Mouse (Mus musculus) neural tube, embryonic 13.5 days (tissue): ENCODE measurements around the gene Ppt1. TPM values are rescaled to one million over a fixed set of nuclear protein-coding genes. Genes with fewer than 3 reads are reported as not detected.

Source experiments
- ATAC-seq: fragments of 200-750 bp; cut with Nextera tagmentation; 2 replicates; pipeline ENCODE4 v1.8.0; 2017; ENCODE audit warnings: low read depth, mild to moderate bottlenecking, moderate TSS enrichment, moderate library complexity
- H3K27ac ChIP-seq: fragments of 300-500 bp; sonication (generic); replicated peaks from 2 replicates; pipeline ENCODE4 v1.5.1; 2015; ENCODE audit warnings: moderate library complexity, mild to moderate bottlenecking, inconsistent platforms
- H3K27me3 ChIP-seq: fragments of 300-500 bp; sonication (generic); 2 replicates; pipeline ENCODE4 v1.6.1; 2015; ENCODE audit warnings: mild to moderate bottlenecking, inconsistent platforms
- H3K36me3 ChIP-seq: fragments of 300-500 bp; sonication (generic); 2 replicates; pipeline ENCODE4 v1.6.1; 2015; ENCODE audit warnings: mild to moderate bottlenecking, inconsistent platforms
- H3K4me1 ChIP-seq: fragments of 300-500 bp; sonication (generic); replicated peaks from 2 replicates; pipeline ENCODE4 v1.6.1; 2015; ENCODE audit warnings: inconsistent platforms
- H3K4me2 ChIP-seq: fragments of 300-500 bp; sonication (generic); 2 replicates; pipeline ENCODE4 v1.6.1; 2015; ENCODE audit warnings: inconsistent platforms, mild to moderate bottlenecking, moderate library complexity
- H3K4me3 ChIP-seq: fragments of 300-500 bp; sonication (generic); 2 replicates; pipeline ENCODE4 v1.5.1; 2015; ENCODE audit warnings: mild to moderate bottlenecking, inconsistent platforms
- H3K9ac ChIP-seq: fragments of 300-500 bp; sonication (generic); 2 replicates; pipeline ENCODE4 v1.6.1; 2015; ENCODE audit warnings: moderate library complexity, mild to moderate bottlenecking, inconsistent platforms
- H3K9me3 ChIP-seq: fragments of 300-500 bp; sonication (generic); 2 replicates; pipeline ENCODE4 v1.6.1; 2016; ENCODE audit warnings: inconsistent platforms
- WGBS: fragments of 180-500 bp; shearing (Covaris S2); methylation state at CpG from one replicate; pipeline ENCODE4 v1.1.7; 2015; 5-methylcytosine and 5-hydroxymethylcytosine counted together
- polyA plus RNA-seq: library from polyadenylated mRNA; unstranded; fragments of >200 nt; fragmentation: Nextera tagmentation; extraction: Ambion mirVana; gene quantifications from 2 replicates; pipeline ENCODE4 v1.2.1, GENCODE M21; 2015

The Ppt1 gene
- polyA plus RNA-seq, 1 experiment from 2014 or later = 84.0 TPM

DNA sequence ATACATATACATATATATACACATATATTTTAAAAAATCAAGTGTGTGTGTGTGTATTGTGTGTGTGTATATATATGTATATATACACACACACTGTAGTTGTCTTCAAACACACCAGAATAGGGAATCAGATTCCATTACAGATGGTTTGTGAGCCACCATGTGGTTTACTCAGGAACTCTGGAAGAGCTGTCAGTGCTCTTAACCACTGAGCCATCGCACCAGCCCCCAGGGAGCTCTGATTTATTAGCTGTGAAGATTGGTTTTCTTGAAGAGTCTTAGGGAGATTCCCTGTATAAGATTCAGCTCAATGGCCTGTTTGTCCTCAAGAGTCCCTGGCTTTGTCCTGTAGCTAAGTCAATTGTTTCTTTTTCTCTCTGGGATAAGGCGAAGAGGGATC lies 2.0 kb downstream of the Ppt1 start:
- H3K4me1 ChIP-seq = peaks cover 36% of the 10 kb centered on the region
- H3K9me3 ChIP-seq = no peaks in the 10 kb centered on the region
- H3K4me2 ChIP-seq = peak overlapping the region; percentile 30
- H3K36me3 ChIP-seq = peaks cover 22% of the 10 kb centered on the region
- 17% methylated on average over 2 of the region's 2 CpGs for WGBS
- H3K4me3 ChIP-seq = no peak overlapping the region
- H3K9ac ChIP-seq = no peak overlapping the region
- no peaks in the 10 kb centered on the region for H3K27me3 ChIP-seq
- ATAC-seq = no peak
- no peak overlapping the region for H3K27ac ChIP-seq

DNA sequence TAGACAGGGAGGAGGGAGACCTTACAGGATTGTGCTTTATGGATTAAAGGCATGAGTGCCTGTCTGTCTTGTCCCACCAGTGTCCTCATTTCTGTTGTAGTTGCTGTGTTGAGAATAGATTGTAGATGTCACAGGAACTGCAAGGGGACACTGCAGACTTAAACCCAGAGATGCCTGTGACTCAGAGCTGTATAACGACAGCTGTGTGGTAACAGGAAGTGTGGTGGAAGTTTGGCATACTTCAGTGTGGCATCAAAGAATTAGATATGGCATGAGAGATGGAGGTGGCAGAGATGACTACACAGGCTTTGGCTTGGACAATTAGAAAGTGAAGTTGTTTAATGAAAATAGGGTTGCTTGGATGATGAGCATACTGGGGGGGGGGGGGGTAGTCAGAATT lies 2.4 kb downstream of the Ppt1 start:
- Histone ChIP-seq H3K4me3 (no peak overlapping the region), H3K9me3 (no peaks in the 10 kb centered on the region), H3K4me2 (peak overlapping the region; percentile 30; the same call in 1 of the 2 replicates), H3K36me3 (peaks cover 22% of the 10 kb centered on the region), H3K27me3 (no peaks in the 10 kb centered on the region), H3K4me1 (peaks cover 36% of the 10 kb centered on the region), H3K27ac (no peak overlapping the region), H3K9ac (no peak overlapping the region)
- ATAC-seq = no peak
- WGBS = 38% methylated on average over 1 of the region's 1 CpGs

DNA sequence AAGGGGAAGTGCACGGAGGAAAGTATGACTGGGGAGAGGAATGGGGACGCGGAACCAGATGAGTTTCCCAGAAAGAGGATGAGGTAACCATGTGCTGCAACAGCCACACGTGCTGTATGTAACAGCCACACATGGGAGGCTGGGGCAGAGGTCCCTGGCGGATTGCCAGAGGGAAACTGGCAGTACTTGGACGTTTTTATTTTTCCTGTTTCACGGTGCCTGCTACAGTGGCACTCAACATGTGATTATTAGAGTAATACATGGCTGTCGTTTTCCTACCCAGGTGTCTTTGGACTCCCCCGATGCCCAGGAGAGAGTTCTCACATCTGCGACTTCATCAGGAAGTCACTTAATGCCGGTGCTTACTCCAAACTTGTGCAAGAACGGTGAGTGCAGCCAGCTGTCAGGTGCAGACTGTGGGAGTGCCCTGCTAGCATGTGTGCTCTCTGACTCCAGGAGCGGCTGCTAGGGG lies 12.1 kb downstream of the Ppt1 start:
- 81% methylated on average over 13 of the region's 13 CpGs for WGBS
- ATAC-seq = no peak
- H3K27me3 ChIP-seq = no peaks in the 10 kb centered on the region
- no peak overlapping the region for H3K4me2 ChIP-seq
- no peaks in the 10 kb centered on the region for H3K4me1 ChIP-seq
- H3K9ac ChIP-seq = no peak overlapping the region
- H3K4me3 ChIP-seq = no peak overlapping the region
- no peak overlapping the region for H3K27ac ChIP-seq
- H3K9me3 ChIP-seq = no peaks in the 10 kb centered on the region
- peaks cover 95% of the 10 kb centered on the region for H3K36me3 ChIP-seq

DNA sequence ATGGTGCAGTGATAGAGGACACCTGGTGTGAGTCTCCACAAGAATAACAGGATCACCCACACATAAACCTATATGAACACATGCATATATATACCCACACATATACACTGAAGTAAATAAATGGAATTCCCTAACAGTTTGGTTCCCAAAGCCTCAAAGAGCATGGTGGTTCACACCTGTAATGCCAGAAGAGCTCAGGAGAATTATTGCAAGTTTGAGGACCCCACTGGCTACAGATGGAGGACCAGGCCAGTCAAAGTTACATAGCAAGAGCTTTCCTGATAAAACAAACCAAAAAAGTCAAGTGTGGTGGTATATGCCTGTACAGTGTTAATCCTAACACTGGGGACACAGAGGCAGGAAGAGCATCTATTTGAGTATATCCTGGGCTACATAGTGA lies 15.5 kb downstream of the Ppt1 start:
- Histone ChIP-seq H3K4me2 (no peak overlapping the region), H3K4me1 (no peaks in the 10 kb centered on the region), H3K9ac (no peak overlapping the region), H3K36me3 (peaks cover 100% of the 10 kb centered on the region), H3K27me3 (no peaks in the 10 kb centered on the region), H3K27ac (no peak overlapping the region), H3K9me3 (no peaks in the 10 kb centered on the region), H3K4me3 (no peak overlapping the region)
- no peak for ATAC-seq

DNA sequence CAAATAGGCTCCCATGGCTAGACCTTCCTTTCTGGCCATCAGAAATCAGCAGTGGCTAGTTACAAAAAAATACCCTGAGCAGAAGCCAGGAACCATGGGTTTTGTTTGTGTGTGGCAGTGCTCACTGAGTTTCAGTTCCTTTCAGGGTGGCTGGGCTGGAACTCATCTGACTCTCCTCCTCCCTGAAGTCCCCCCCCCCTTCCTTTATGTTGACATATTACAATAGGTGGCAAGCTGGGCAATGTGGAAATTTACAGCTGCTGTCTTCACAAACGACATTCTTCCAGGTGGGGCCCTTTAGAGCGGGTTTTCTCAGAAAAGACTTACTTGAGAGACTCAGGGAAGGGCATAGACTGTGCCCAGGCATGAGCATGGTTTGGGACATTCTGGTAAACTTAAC lies 17.6 kb downstream of the Ppt1 start:
- Histone ChIP-seq H3K27me3 (no peaks in the 10 kb centered on the region), H3K9ac (no peak overlapping the region), H3K9me3 (no peaks in the 10 kb centered on the region), H3K4me1 (no peaks in the 10 kb centered on the region), H3K27ac (no peak overlapping the region), H3K4me3 (no peak overlapping the region), H3K4me2 (no peak overlapping the region), H3K36me3 (peaks cover 100% of the 10 kb centered on the region)
- 27% methylated on average over 2 of the region's 2 CpGs for WGBS
- no peak for ATAC-seq

DNA sequence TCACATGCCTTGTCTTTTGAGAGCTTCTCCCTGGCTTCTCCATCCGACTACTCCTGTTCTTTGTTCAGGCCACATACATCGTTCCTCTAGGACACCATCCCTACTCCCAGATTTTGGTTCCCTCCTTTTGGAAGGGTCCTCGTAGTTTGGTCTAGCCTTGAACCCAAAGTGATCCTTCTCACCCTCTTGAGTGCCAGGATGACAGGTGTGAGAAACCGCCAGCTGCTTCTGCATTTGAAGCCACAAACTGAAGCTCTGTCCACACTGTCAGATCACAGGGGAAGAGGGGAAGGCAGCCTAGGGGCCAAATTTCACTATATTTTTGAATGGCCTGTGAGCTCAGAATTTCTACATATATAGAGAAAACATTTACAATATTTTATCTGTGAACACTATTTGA lies 18.7 kb downstream of the Ppt1 start:
- Histone ChIP-seq H3K4me1 (no peaks in the 10 kb centered on the region), H3K27me3 (no peaks in the 10 kb centered on the region), H3K9me3 (no peaks in the 10 kb centered on the region), H3K27ac (no peak overlapping the region), H3K4me2 (no peak overlapping the region), H3K4me3 (no peak overlapping the region), H3K36me3 (peaks cover 98% of the 10 kb centered on the region), H3K9ac (no peak overlapping the region)
- 92% methylated on average over 4 of the region's 4 CpGs for whole genome bisulfite sequencing
- no peak for ATAC-seq

DNA sequence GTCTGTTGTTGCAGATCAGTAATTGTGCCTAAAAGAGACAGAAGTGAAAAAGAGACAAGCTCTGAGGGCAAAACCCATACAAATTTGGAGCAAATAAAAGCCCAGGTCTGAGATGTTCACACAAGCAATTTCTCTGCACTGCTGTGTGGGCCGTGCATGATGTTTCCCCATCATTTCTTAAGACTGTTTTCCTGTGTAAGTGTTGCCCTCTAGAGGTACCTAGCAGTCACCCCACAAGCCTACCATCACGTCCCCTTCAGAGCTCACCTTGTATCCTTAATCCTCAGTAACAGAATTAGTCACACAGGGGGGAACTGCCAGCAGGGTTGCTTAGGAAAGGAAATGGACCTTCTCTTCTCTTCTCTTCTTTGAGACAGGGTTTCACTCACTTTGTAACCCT lies 21.9 kb downstream of the Ppt1 start:
- H3K4me1 ChIP-seq = no peaks in the 10 kb centered on the region
- no peaks in the 10 kb centered on the region for H3K27me3 ChIP-seq
- no peak overlapping the region for H3K27ac ChIP-seq
- no peak overlapping the region for H3K4me2 ChIP-seq
- peaks cover 90% of the 10 kb centered on the region for H3K36me3 ChIP-seq
- no peaks in the 10 kb centered on the region for H3K9me3 ChIP-seq
- WGBS = 63% methylated on average over 2 of the region's 2 CpGs
- H3K9ac ChIP-seq = no peak overlapping the region
- no peak for ATAC-seq
- H3K4me3 ChIP-seq = no peak overlapping the region

DNA sequence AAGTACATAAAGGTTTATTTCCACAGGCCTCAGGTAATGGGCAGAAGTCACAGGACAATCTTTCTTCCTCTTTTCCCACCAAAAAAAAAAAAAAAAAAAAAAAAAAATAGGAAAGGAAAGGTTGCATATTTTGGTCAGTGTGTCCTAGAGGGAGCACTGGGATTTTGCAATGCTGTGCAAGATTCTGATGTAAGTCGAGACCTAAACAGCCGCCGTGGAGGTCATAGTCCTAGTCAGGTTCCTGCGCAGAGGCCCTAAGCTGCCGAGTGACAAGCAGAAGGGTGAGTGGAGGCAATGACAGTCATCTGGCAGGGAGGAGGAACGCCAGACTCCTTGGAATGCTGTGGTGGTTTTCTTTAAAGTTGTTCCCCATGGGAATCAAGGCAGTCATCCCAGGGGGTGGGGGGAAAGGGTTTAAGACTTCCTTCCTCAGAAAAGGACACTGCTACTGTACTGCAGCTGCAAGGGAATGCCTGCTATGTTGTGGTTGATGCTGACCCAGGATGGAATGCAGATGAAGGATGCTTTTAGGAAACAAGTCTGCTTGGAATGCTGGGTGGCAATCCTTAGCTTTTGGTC lies 23.1 kb downstream of the Ppt1 start:
- H3K9me3 ChIP-seq = no peaks in the 10 kb centered on the region
- no peak overlapping the region for H3K4me2 ChIP-seq
- no peak overlapping the region for H3K9ac ChIP-seq
- H3K27me3 ChIP-seq = no peaks in the 10 kb centered on the region
- no peaks in the 10 kb centered on the region for H3K4me1 ChIP-seq
- H3K4me3 ChIP-seq = no peak overlapping the region
- 79% methylated on average over 6 of the region's 6 CpGs for WGBS
- peaks cover 89% of the 10 kb centered on the region for H3K36me3 ChIP-seq
- ATAC-seq = no peak
- no peak overlapping the region for H3K27ac ChIP-seq

DNA sequence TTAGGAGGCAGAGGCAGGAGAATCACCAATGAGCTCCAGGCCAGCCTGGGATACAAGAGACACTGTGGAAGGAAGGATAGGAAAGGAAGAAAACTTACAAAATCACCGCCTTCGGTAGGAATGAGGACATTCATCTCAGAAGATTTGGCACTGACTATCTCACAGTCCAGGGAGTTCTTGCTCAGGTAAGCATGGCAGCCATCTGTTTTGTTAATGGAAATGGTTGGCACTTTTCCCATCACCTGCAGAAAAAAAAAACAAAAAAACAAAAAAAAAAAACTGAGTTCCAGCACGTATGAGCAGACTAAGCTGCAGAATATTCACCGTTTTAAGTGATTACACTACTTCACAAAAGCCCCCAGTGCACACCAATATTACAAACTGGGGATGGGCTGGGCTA lies 25.8 kb downstream of the Ppt1 start:
- Histone ChIP-seq H3K36me3 (peaks cover 88% of the 10 kb centered on the region), H3K9ac (no peak overlapping the region), H3K4me2 (no peak overlapping the region), H3K4me1 (no peaks in the 10 kb centered on the region), H3K4me3 (no peak overlapping the region), H3K27me3 (no peaks in the 10 kb centered on the region), H3K9me3 (no peaks in the 10 kb centered on the region), H3K27ac (no peak overlapping the region)
- no peak for ATAC-seq
- 89% methylated on average over 4 of the region's 4 CpGs for WGBS

DNA sequence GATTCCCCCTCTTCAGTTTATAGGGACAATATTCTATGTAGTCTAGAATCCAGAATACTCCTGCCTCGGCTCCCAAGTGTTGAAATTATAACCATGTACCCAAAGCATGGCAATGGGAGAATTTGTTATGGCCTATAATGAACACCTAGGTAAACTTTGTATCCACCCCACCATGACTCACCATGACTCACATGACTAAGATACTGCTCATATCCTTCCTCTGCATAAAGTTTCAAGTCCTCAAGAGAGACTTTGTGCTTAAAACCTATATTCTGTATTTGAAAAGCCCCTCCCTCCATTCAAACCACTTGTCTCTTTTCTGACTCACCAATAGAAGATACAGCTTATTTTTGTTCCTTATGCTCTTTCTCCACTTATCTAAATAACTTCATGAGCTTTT lies 32.0 kb downstream of the Ppt1 start:
- H3K36me3 ChIP-seq = peaks cover 80% of the 10 kb centered on the region
- H3K4me3 ChIP-seq = no peak overlapping the region
- no peaks in the 10 kb centered on the region for H3K9me3 ChIP-seq
- H3K27me3 ChIP-seq = no peaks in the 10 kb centered on the region
- H3K27ac ChIP-seq = no peak overlapping the region
- 92% methylated on average over 1 of the region's 1 CpGs for WGBS
- H3K4me1 ChIP-seq = no peaks in the 10 kb centered on the region
- no peak overlapping the region for H3K4me2 ChIP-seq
- ATAC-seq = no peak
- H3K9ac ChIP-seq = no peak overlapping the region

DNA sequence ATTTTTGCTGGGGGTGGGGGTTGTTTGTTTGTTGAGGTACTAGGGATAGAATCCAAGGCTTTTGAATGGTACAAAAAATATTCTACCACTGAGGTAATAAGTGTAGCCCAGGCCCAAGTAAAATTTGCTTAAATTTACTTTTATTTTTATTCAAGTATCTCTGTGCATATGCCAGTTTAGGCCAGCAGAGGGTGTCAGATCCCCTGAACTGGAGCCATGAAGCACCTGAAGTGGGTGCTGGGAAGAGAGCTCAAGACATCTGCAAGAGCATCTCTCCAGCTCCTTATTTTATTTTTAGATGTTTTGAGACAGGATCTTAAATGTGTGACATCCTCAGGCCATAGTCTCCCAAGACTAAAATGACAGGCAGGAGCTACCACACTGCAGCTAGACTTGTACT lies 34.0 kb downstream of the Ppt1 start:
- ATAC-seq = no peak
- Histone ChIP-seq H3K9ac (no peak overlapping the region), H3K27me3 (no peaks in the 10 kb centered on the region), H3K4me1 (no peaks in the 10 kb centered on the region), H3K4me3 (no peak overlapping the region), H3K36me3 (peaks cover 62% of the 10 kb centered on the region), H3K27ac (no peak overlapping the region), H3K9me3 (no peaks in the 10 kb centered on the region), H3K4me2 (no peak overlapping the region)

DNA sequence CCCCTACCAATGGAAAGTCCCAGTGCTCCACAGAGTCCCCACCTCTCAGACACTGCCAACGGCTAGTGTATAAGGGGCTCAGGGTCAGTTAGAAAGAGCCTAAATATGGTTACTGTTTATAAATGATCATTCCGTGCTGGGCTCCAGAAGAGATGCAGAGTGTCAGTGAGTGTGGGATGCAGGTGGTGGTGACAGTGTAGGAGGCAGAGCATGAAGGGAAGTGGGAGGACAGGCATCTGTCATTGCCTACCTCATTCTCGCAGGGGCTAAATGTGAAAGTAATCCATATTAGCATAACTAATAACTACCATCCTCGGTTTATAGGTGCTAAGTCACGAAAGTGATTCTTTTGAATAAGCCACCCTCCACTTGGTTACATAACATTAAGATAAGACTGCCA lies 34.7 kb downstream of the Ppt1 start:
- H3K9ac ChIP-seq = no peak overlapping the region
- H3K9me3 ChIP-seq = no peaks in the 10 kb centered on the region
- no peaks in the 10 kb centered on the region for H3K27me3 ChIP-seq
- no peak overlapping the region for H3K4me3 ChIP-seq
- peaks cover 55% of the 10 kb centered on the region for H3K36me3 ChIP-seq
- H3K4me2 ChIP-seq = no peak overlapping the region
- no peak overlapping the region for H3K27ac ChIP-seq
- H3K4me1 ChIP-seq = no peaks in the 10 kb centered on the region
- no peak for ATAC-seq
- 83% methylated on average over 5 of the region's 5 CpGs for WGBS

DNA sequence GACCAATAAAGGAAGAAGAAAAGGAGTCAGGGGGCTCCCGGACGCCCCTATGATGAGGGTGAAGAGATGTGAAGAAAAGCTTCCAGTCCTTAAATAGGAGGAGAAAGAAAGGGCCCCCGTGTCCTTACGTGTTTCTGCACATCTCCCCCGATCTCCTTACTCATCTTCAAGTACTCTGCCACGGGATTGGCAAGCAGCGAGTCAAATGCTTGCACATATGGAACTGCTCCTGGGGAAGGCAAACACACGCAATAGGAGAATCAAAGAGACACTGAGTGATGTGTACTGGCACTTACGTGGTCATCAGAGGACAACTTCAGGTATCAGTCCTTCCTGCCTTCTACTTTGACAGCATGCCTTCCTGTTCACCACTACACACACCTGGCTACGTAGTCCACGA lies 35.2 kb downstream of the Ppt1 start:
- ATAC-seq = no peak
- Histone ChIP-seq H3K4me1 (no peaks in the 10 kb centered on the region), H3K9me3 (no peaks in the 10 kb centered on the region), H3K4me2 (no peak overlapping the region), H3K36me3 (peaks cover 49% of the 10 kb centered on the region), H3K27ac (no peak overlapping the region), H3K9ac (no peak overlapping the region), H3K27me3 (no peaks in the 10 kb centered on the region), H3K4me3 (no peak overlapping the region)
- 91% methylated on average over 11 of the region's 11 CpGs for WGBS
